Mouse (Mus musculus) kidney, postnatal 25 days (tissue): ENCODE results near the gene Polr2h.

Source experiments
- DNase-seq, 2 experiments: peaks; one replicate each; pipeline ENCODE4 v3.0.0; 2021; ENCODE audit warnings: mixed read lengths in 2 of 2

The Polr2h gene

GRCm38 (mm10) chr16:20723247-20723646, 5.8 kb downstream of the Polr2h start:
- no peak for DNase-seq

- peak; percentile 67 to 83 for DNase-seq
Observed at GRCm38 (mm10) chr16:20724338-20724748, 6.9 kb downstream of the Polr2h start.

- DNase-seq, result no peak
Observed at GRCm38 (mm10) chr16:20725321-20725720, 7.9 kb downstream of the Polr2h start.

GRCm38 (mm10) chr16:20725750-20726149, 8.3 kb downstream of the Polr2h start:
- DNase-seq, result no peak

GRCm38 (mm10) chr16:20726384-20726783, 8.9 kb downstream of the Polr2h start:
- DNase-seq, result no peak

- DNase-seq, result peak; percentile 69 to 84
Observed at GRCm38 (mm10) chr16:20730293-20730711, 12.8 kb downstream of the Polr2h start.

GRCm38 (mm10) chr16:20731688-20732087, 14.2 kb downstream of the Polr2h start:
- no peak for DNase-seq

GRCm38 (mm10) chr16:20732251-20732924, 14.9 kb downstream of the Polr2h start:
- DNase-seq, result no peak

- peak; percentile 56 to 83 for DNase-seq
Observed at GRCm38 (mm10) chr16:20732925-20733730, 15.7 kb downstream of the Polr2h start, which contains the start of gene Chrd. Gene Chrd, plus strand, starts transcription at chr16:20733127.

- DNase-seq, result no peak
Observed at GRCm38 (mm10) chr16:20733731-20734730, 16.6 kb downstream of the Polr2h start, which contains the start of gene Thpo. Gene Thpo, minus strand, starts transcription at chr16:20734511.

- no peak for DNase-seq
Observed at GRCm38 (mm10) chr16:20735651-20736050, 18.2 kb downstream of the Polr2h start.

- DNase-seq, result no peak
Observed at GRCm38 (mm10) chr16:20736168-20736567, 18.7 kb downstream of the Polr2h start.

GRCm38 (mm10) chr16:20736823-20737222, 19.4 kb downstream of the Polr2h start:
- DNase-seq, result no peak

GRCm38 (mm10) chr16:20739845-20740244, 22.4 kb downstream of the Polr2h start:
- DNase-seq, result no peak

- DNase-seq, result peak in 1 of 2 experiments; percentile 44
Observed at GRCm38 (mm10) chr16:20746641-20747040, 29.2 kb downstream of the Polr2h start.

GRCm38 (mm10) chr16:20750518-20750917, 33.1 kb downstream of the Polr2h start:
- DNase-seq, result no peak

- no peak for DNase-seq
Observed at GRCm38 (mm10) chr16:20756052-20756451, 38.6 kb downstream of the Polr2h start.

- no peak for DNase-seq
Observed at GRCm38 (mm10) chr16:20757385-20757784, 39.9 kb downstream of the Polr2h start.

GRCm38 (mm10) chr16:20761681-20762080, 44.2 kb downstream of the Polr2h start:
- DNase-seq, result peak; percentile 53 to 78

GRCm38 (mm10) chr16:20765244-20765643, 47.8 kb downstream of the Polr2h start:
- DNase-seq, result peak; percentile 54 to 77
